Mouse (Mus musculus) activated CD4-positive, CD25-positive, alpha-beta regulatory T cell (primary cell): ENCODE results near the gene Adam11. TPM values are rescaled to one million over a fixed set of nuclear protein-coding genes. Genes with fewer than 3 reads are reported as not detected.

Source experiments
- polyA plus RNA-seq, 2 experiments: library from polyadenylated mRNA; unstranded; fragments of 100-300 nt; shearing (Covaris generic); gene quantifications; one replicate each; pipeline ENCODE4 v1.2.1; 2017

Gene Adam11
- not detected for polyA plus RNA-seq

DNA sequence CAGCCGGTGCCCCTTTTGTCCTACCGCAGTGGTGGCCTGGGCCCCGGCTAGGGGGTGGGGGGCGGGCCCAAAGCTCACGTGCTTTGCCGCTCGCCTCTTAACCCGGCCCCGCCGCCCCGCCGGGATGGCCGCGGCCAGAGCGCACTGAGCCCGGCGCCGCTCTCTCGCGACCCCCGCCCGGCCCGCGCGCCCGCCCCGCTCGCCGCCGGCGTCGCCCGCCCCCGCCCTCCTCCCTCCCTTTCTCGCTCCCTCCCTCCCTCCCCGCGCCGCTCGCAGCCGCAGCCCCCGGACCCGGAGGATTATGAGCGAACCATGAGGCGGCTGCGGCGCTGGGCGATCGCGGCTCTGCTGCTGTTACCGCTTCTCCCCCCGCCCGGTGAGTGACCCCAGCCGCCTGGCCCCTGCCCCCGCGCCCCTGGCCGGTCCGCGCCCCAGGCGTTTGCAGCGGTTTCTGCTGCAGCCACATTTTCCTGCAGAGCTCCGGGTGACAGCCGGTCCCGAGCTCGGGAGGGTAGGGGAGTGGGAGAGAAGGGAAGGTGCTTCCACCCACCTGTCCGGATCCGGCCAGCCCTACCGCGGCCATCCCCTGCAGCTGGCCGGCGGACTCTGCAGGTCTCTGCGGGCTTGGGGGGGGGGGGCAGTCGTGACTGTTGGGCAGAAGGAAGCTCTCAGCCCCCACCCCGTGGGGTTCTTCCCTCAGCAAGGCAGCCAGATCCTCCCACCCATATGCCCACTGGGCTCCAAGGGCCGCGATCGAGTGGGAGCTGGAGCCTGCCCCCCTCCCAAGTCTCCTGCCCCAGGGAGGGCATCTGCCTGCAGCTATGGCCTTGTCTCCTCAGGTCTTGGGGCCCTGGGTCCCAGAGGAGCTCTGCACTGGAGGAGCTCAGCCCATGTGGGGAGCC is at the start of gene Adam11:
Gene Adam11, plus strand, starts transcription at position 131 of the 902 bp plus-strand sequence.

DNA sequence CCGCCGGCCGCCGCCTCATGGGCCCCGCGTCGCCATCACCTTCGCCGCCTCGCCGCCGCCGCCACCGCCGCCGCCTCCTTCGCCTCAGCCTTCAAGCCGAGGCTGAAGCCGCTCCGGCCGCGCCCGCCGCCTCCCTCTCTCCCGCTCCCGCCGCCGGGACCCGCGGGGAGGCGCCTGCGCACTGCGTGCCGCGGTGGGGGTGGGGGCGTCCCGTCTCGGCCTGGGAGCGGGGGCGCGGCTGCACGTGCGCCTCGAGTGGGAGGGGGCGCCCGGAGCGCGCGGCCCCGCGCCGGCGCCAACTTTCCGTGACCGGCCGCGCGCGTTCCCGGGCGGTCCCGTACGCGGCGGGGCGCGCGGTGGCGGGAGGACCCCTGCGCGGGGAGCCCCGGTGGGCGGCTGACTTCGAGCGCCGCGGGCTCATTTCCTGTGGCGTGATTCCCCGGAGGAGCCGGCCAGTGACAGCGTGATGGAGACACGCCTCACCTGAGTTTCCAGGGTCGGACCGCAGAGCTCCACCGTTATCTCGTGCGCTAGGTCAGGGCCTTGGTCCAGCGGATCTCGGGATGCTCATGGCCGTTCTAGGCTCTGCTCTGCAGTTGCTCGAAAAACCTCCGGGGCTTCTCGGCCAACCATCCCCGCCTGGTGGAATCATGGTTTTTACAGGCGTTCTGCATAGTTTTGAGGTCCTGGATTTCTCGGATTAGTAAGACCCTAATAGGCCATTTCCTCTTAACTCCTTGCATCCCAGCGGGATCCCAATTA is 58.0 kb downstream of the Adam11 start, which contains the start of gene Gjc1:
Gene Gjc1, minus strand, starts transcription at position 680 of the 762 bp plus-strand sequence.

Other genes starting within 250 kb of the Adam11 start
- 10 to 100 TPM; 57.4 to 60.5 TPM for gene Gpatch8, start 205.0 kb upstream of the Adam11 start, polyA plus RNA-seq
- not detected for gene Gm11627, start 182.0 kb upstream of the Adam11 start, polyA plus RNA-seq
- gene Fzd2, start 157.0 kb upstream of the Adam11 start, polyA plus RNA-seq: not detected
- under 1 TPM in 1 of 2 experiments, not detected in 1; 0.04 TPM for gene Meioc, start 97.7 kb upstream of the Adam11 start, polyA plus RNA-seq
- gene Ccdc43, start 63.7 kb upstream of the Adam11 start, polyA plus RNA-seq: 10 to 100 TPM; 27.5 to 30.7 TPM
- gene Gjc1, start 58.3 kb downstream of the Adam11 start, polyA plus RNA-seq: under 1 TPM in 1 of 2 experiments, not detected in 1; 0.26 TPM
- gene Higd1b, start 74.4 kb downstream of the Adam11 start, polyA plus RNA-seq: not detected
- gene Eftud2, start 119.5 kb downstream of the Adam11 start, polyA plus RNA-seq: 100 to 1,000 TPM; 131 to 153 TPM
- gene Ccdc103, start 119.8 kb downstream of the Adam11 start, polyA plus RNA-seq: not detected
- not detected for gene Fam187a, start 123.7 kb downstream of the Adam11 start, polyA plus RNA-seq
- not detected for gene Gfap, start 139.5 kb downstream of the Adam11 start, polyA plus RNA-seq
- 1 to 10 TPM; 3.9 to 8.1 TPM for gene Kif18b, start 163.7 kb downstream of the Adam11 start, polyA plus RNA-seq
- gene C1ql1, start 185.2 kb downstream of the Adam11 start, polyA plus RNA-seq: not detected